Mouse (Mus musculus) CH12.LX (cell line): ENCODE measurements around the gene Zfp750. TPM values are rescaled to one million over a fixed set of nuclear protein-coding genes. Genes with fewer than 3 reads are reported as not detected.

ENCODE experiments used
- DNase-seq: peaks from one replicate; pipeline ENCODE4 v3.0.0-alpha.2; 2013; ENCODE audit errors: extremely low read depth
- H3K27ac ChIP-seq: 2 replicates; pipeline ENCODE4 v1.5.1; 2012; ENCODE audit warnings: low read depth, mild to moderate bottlenecking, control low read depth, moderate library complexity; ENCODE audit not compliant: insufficient read depth
- H3K27me3 ChIP-seq: replicated peaks from 2 replicates; pipeline ENCODE3; 2012; ENCODE audit warnings: inconsistent platforms
- H3K36me3 ChIP-seq, 2 experiments: replicated peaks in 1 of 2; 2 replicates each; pipeline versions ENCODE3 to v1.6.1; 2012; ENCODE audit warnings: inconsistent platforms in 1 of 2, low read length in 1 of 2, mild to moderate bottlenecking in 1 of 2, mixed read lengths in 1 of 2, moderate library complexity in 1 of 2; ENCODE audit not compliant: control insufficient read depth in 1 of 2, insufficient read depth in 1 of 2
- H3K4me1 ChIP-seq, 2 experiments: 2 replicates each; pipeline ENCODE4 v1.6.1; 2012; ENCODE audit warnings: inconsistent platforms in 1 of 2, moderate library complexity in 1 of 2; ENCODE audit not compliant: insufficient read depth in 2 of 2, control insufficient read depth in 1 of 2
- H3K4me2 ChIP-seq: 2 replicates; pipeline ENCODE4 v1.6.1; 2012; ENCODE audit warnings: low read depth, mild to moderate bottlenecking, control low read depth; ENCODE audit not compliant: poor library complexity, insufficient read depth, severe bottlenecking
- H3K4me3 ChIP-seq, 3 experiments: fragments of 150-350 bp in 1 of 3; sonication (generic) in 1 of 3; replicated peaks in 1 of 3; 2 replicates each; pipeline versions ENCODE3 to v1.5.1; 2011 to 2012; ENCODE audit warnings: low read depth in 2 of 3, low read length in 2 of 3, mild to moderate bottlenecking in 2 of 3, moderate library complexity in 2 of 3, control low read depth in 1 of 3, improper control_type of control experiment in 1 of 3, inconsistent platforms in 1 of 3, mixed read lengths in 1 of 3; ENCODE audit not compliant: poor library complexity in 1 of 3
- H3K79me2 ChIP-seq: replicated peaks from 2 replicates; pipeline ENCODE4 v1.6.1; 2012; ENCODE audit warnings: mild to moderate bottlenecking, moderate library complexity; ENCODE audit not compliant: control insufficient read depth, poor library complexity, insufficient read depth, severe bottlenecking; ENCODE audit errors: extremely low read depth
- H3K9ac ChIP-seq: 2 replicates; pipeline ENCODE4 v1.6.1; 2012; ENCODE audit warnings: low read depth, mild to moderate bottlenecking, control low read depth, moderate library complexity; ENCODE audit not compliant: insufficient read depth
- H3K9me3 ChIP-seq: replicated peaks from 2 replicates; pipeline ENCODE3; 2012; ENCODE audit warnings: low read length, inconsistent platforms, mixed read lengths
- BHLHE40 ChIP-seq: IDR thresholded peaks from 2 replicates; pipeline ENCODE4 v1.6.1; 2011; ENCODE audit warnings: mild to moderate bottlenecking, low read depth, low read length, improper control_type of control experiment
- CHD1 ChIP-seq: IDR thresholded peaks from 2 replicates; pipeline ENCODE4 v1.6.1; 2012; ENCODE audit warnings: low read depth, low read length, improper control_type of control experiment, inconsistent platforms
- ELF1 ChIP-seq: IDR thresholded peaks from 2 replicates; pipeline ENCODE4 v1.6.1; 2014; ENCODE audit warnings: low read depth, mild to moderate bottlenecking, inconsistent platforms, low read length, improper control_type of control experiment
- MAFK ChIP-seq: IDR thresholded peaks from 2 replicates; pipeline ENCODE4 v1.6.1; 2011; ENCODE audit warnings: low read length, improper control_type of control experiment; ENCODE audit not compliant: insufficient replicate concordance
- NELFE ChIP-seq: IDR thresholded peaks from 2 replicates; pipeline ENCODE4 v1.6.1; 2011; ENCODE audit warnings: low read depth, low read length, improper control_type of control experiment
- NRF1 ChIP-seq: IDR thresholded peaks from 2 replicates; pipeline ENCODE4 v1.6.1; 2014; ENCODE audit warnings: low read depth, mild to moderate bottlenecking, inconsistent platforms, low read length, improper control_type of control experiment, moderate library complexity
- POLR2A ChIP-seq: IDR thresholded peaks from 2 replicates; pipeline ENCODE4 v1.6.1; 2011; ENCODE audit warnings: low read depth, mild to moderate bottlenecking, improper control_type of control experiment, low read length
- RAD21 ChIP-seq: IDR thresholded peaks from 2 replicates; pipeline ENCODE4 v1.6.1; 2011; ENCODE audit warnings: low read depth, mild to moderate bottlenecking, low read length, improper control_type of control experiment, moderate library complexity
- SIN3A ChIP-seq: IDR thresholded peaks from 2 replicates; pipeline ENCODE4 v1.6.1; 2012; ENCODE audit warnings: low read length, improper control_type of control experiment, inconsistent platforms
- SMC3 ChIP-seq: IDR thresholded peaks from 2 replicates; pipeline ENCODE4 v1.6.1; 2011; ENCODE audit warnings: low read depth, low read length, improper control_type of control experiment
- USF1 ChIP-seq: IDR thresholded peaks from 2 replicates; pipeline ENCODE4 v1.6.1; 2014; ENCODE audit warnings: low read depth, mild to moderate bottlenecking, inconsistent platforms, low read length, improper control_type of control experiment
- ZC3H11A ChIP-seq: IDR thresholded peaks from 2 replicates; pipeline ENCODE4 v1.6.1; 2012; ENCODE audit warnings: low read depth, mild to moderate bottlenecking, inconsistent platforms, low read length, improper control_type of control experiment
- dilution Hi-C: fragments of 300-500 bp; cut with MboI; formaldehyde crosslinking; loops from 2 replicates; pipeline ENCODE4 v1.14.3; 2020; ENCODE audit warnings: low sequenced_read_pairs; ENCODE audit not compliant: extremely low pct_unique_long_range_greater_than_20kb, extremely low pct_ligation_motif_present
- in situ Hi-C: fragments of 300-500 bp; cut with MboI; formaldehyde crosslinking; loops from 3 replicates; pipeline ENCODE4 v1.14.3; 2019; ENCODE audit warnings: low sequenced_read_pairs, low pct_ligation_motif_present, low pct_unique_long_range_greater_than_20kb, mixed read lengths
- polyA plus RNA-seq: library from polyadenylated mRNA; unstranded; fragments of >175 nt; gene quantifications from 2 replicates; pipeline ENCODE4 v1.2.1, GENCODE M21; 2012; ENCODE audit warnings: low read depth; ENCODE audit not compliant: insufficient read length
- total RNA-seq, 2 experiments: library from RNA; depleted of rRNA; stranded (reverse); fragments of 300-350 nt in 1 of 2; fragments of >200 nt in 1 of 2; gene quantifications; 2 replicates each; pipeline ENCODE4 v1.2.3; 2012 to 2014

Gene Zfp750
- total and polyA plus RNA-seq, 3 experiments: 0.11 to 0.54 (median 0.34) TPM

DNA sequence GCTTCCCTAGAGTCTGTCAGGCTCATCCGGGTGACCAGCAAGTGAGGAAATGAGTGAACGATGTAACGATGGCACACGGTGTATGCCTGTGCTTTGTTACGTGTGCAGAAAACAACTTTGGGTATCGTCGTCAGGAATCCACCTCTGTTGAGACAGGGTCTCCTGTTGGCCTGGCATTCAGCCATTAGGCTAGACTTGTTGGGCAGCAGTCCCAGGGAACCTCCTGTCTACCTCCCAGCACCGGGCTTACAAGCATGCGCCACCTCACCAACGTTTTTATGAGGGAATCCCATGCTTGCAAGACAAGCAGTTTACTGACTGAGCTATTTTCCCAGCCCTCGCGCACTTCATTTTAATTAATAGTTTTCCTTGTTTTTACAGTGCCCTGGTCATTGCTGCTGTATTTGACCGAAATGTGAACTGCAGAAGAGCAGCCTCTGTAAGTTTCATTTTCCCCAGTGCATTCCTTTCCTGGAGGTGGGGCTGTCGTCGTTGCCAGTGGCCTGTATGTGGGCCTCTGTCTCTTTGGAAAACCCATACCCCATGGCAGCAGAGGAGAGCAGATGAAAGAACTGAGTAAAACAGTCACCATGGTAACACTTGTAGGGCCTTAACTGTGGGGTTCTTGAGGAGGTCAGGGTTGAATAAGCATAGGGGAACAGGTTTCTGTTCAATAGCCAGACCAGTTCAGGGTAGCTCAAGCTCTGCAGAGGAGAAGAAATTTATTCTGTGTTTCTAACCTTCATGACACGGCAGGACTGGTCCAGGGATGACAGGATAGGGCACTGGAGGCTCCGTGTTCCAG lies 30.9 kb upstream of the Zfp750 start:
- in situ Hi-C loops (no loop called here), dilution Hi-C loops (no loop called here)
- DNase-seq: no peak
- Histone ChIP-seq H3K4me1 (peaks cover 6 to 73% of the 10 kb centered on the region in 2 experiments), H3K36me3 (peaks cover 0 to 42% of the 10 kb centered on the region in 2 experiments), H3K4me2 (no peak overlapping the region), H3K9me3 (no peaks in the 10 kb centered on the region), H3K4me3 (no peak overlapping the region), H3K27ac (no peak overlapping the region), H3K9ac (no peak overlapping the region), H3K79me2 (no peaks in the 10 kb centered on the region), H3K27me3 (no peaks in the 10 kb centered on the region)
- no peak for TF ChIP-seq ELF1

DNA sequence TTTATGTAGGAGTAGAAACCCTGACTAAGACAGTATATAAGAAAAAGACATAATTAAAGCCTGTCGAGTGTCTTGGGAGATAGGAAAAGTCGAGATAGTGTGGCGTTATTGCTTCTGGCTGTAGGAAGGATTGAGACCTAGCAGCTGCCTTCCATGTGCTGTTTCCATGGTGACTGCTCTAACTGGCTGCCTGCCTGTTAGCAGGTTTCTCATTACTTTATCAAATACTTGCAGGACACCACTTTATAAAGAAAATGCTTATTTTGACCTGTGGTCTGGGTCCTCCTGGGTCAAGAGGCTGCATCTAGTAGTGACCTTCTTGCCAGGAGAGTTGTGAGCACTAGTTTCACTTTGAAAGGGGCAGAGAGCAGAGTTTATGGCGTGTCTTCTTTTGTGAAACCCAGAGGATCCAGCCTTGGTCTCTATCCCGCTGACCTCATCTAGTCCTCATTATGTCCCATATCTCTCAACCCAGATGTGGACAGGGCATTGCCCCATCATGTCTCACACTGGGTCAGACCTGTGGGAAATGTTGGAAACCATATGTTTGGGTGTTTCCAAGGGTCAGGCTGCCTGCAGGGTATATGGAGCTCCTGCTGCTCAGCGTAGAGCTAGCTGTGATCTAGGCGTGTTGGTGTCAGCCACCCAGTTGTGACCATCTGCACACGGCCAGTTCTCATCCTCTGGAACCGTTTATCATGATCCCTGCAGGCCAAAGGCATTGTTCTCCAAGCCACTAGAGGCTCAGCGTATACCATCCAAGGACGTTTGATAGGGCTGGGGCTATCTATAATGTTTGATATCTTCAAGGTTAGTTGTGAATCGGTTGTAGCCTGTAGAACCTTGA lies 30.1 kb upstream of the Zfp750 start:
- no peak overlapping the region for H3K27ac ChIP-seq
- H3K4me1 ChIP-seq: peaks cover 6 to 81% of the 10 kb centered on the region in 2 experiments
- DNase-seq: no peak
- H3K4me3 ChIP-seq: no peak overlapping the region
- no peak overlapping the region for H3K4me2 ChIP-seq
- in situ Hi-C loops: no loop called here
- TF ChIP-seq NELFE (no peak), SMC3 (no peak), USF1 (no peak), POLR2A (no peak), ZC3H11A (no peak), BHLHE40 (no peak), CHD1 (no peak), NRF1 (no peak), SIN3A (no peak)
- TF ChIP-seq, all 38 proteins: peak for 0
- Histone ChIP-seq H3K36me3 (peaks cover 0 to 48% of the 10 kb centered on the region in 2 experiments), H3K9ac (no peak overlapping the region), H3K79me2 (no peaks in the 10 kb centered on the region), H3K27me3 (no peaks in the 10 kb centered on the region), H3K9me3 (no peaks in the 10 kb centered on the region)
- dilution Hi-C loops: no loop called here

DNA sequence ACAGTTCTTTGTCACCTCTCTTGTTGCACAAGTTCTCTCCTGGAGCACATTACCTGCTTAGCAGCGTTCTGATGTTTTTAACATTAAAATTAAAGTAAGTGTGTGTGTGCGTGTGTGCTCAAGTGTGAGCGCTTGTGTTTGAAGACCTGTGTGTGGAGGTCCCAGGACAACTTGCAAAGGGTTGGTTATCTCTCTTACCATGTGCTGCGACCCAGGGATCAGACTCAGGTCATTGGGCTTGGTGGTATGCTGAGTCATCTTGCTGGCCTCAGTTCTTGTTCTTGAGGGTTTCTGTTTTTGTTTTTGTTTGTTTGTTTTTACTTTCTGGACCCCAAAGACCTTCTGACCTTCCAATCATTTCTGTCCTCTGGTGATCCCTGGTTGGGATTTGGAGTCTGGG lies 28.8 kb upstream of the Zfp750 start:
- TF ChIP-seq RAD21: no peak
- no peak for TF ChIP-seq ZC3H11A
- TF ChIP-seq MAFK: 0 out of 2 replicates have a peak, but pooled peaks have one; percentile 14
- no peaks in the 10 kb centered on the region for H3K9me3 ChIP-seq
- H3K9ac ChIP-seq: no peak overlapping the region
- no peak for DNase-seq
- H3K36me3 ChIP-seq: peaks cover under 1 to 56% of the 10 kb centered on the region in 2 experiments
- H3K4me3 ChIP-seq: no peak overlapping the region
- H3K4me1 ChIP-seq: peaks cover 9 to 88% of the 10 kb centered on the region in 2 experiments
- H3K4me2 ChIP-seq: no peak overlapping the region
- dilution Hi-C loops (no loop called here), in situ Hi-C loops (no loop called here)
- no peaks in the 10 kb centered on the region for H3K27me3 ChIP-seq
- no peak overlapping the region for H3K27ac ChIP-seq
- no peaks in the 10 kb centered on the region for H3K79me2 ChIP-seq
